Mouse (Mus musculus) neural tube, embryonic 14.5 days (tissue): ENCODE measurements around the gene Gng5. TPM values are rescaled to one million over a fixed set of nuclear protein-coding genes. Genes with fewer than 3 reads are reported as not detected.

Experiments used
- ATAC-seq: fragments of 200-750 bp; cut with Nextera tagmentation; 2 replicates; pipeline ENCODE4 v1.8.0; 2017; ENCODE audit warnings: low read depth, mild to moderate bottlenecking, moderate TSS enrichment, moderate library complexity
- H3K27ac ChIP-seq: fragments of 300-500 bp; sonication (generic); 2 replicates; pipeline ENCODE4 v1.5.1; 2014; ENCODE audit warnings: low read depth, mild to moderate bottlenecking, control low read depth, low read length, moderate library complexity, mixed read lengths
- H3K27me3 ChIP-seq: fragments of 300-500 bp; sonication (generic); 2 replicates; pipeline ENCODE4 v1.6.1; 2014; ENCODE audit warnings: low read length; ENCODE audit not compliant: control insufficient read depth, insufficient read depth
- H3K36me3 ChIP-seq: fragments of 300-500 bp; sonication (generic); 2 replicates; pipeline ENCODE4 v1.6.1; 2014; ENCODE audit warnings: low read length, mixed read lengths; ENCODE audit not compliant: control insufficient read depth, insufficient read depth
- H3K4me1 ChIP-seq: fragments of 300-500 bp; sonication (generic); 2 replicates; pipeline ENCODE4 v1.6.1; 2014; ENCODE audit warnings: low read length; ENCODE audit not compliant: control insufficient read depth, insufficient read depth
- H3K4me2 ChIP-seq: fragments of 300-500 bp; sonication (generic); 2 replicates; pipeline ENCODE4 v1.6.1; 2014; ENCODE audit warnings: mild to moderate bottlenecking, low read depth, low read length, control low read depth
- H3K4me3 ChIP-seq: fragments of 300-500 bp; sonication (generic); 2 replicates; pipeline ENCODE4 v1.5.1; 2014; ENCODE audit warnings: low read depth, low read length, control low read depth, mixed read lengths
- H3K9ac ChIP-seq: fragments of 300-500 bp; sonication (generic); replicated peaks from 2 replicates; pipeline ENCODE4 v1.6.1; 2014; ENCODE audit warnings: low read depth, mild to moderate bottlenecking, control low read depth, low read length, mixed read lengths
- H3K9me3 ChIP-seq: fragments of 300-500 bp; sonication (generic); 2 replicates; pipeline ENCODE4 v1.6.1; 2016; ENCODE audit warnings: low read length; ENCODE audit not compliant: control insufficient read depth
- WGBS: fragments of 180-500 bp; shearing (Covaris S2); extraction: QIAGEN DNeasy Blood & Tissue Kit; methylation state at CpG from one replicate; pipeline ENCODE4 v1.1.7; 2014; 5-methylcytosine and 5-hydroxymethylcytosine counted together
- polyA plus RNA-seq: library from polyadenylated mRNA; unstranded; fragments of >200 nt; fragmentation: Nextera tagmentation; extraction: Ambion mirVana; gene quantifications from 2 replicates; pipeline ENCODE4 v1.2.1, GENCODE M21; 2014

The Gng5 gene
- polyA plus RNA-seq, 1 experiment from 2014 or later: 276 TPM

- Histone ChIP-seq H3K9ac (no peak overlapping the region), H3K27ac (no peak overlapping the region), H3K4me2 (no peak overlapping the region), H3K36me3 (no peaks in the 10 kb centered on the region), H3K9me3 (no peaks in the 10 kb centered on the region), H3K4me3 (no peak overlapping the region), H3K4me1 (no peaks in the 10 kb centered on the region), H3K27me3 (no peaks in the 10 kb centered on the region)
- no peak for ATAC-seq
- 86% methylated on average over 4 of the region's 4 CpGs for WGBS
These were observed 13.1 kb upstream of the Gng5 start for GRCm38 (mm10) chr3:146486464-146486863.

DNA sequence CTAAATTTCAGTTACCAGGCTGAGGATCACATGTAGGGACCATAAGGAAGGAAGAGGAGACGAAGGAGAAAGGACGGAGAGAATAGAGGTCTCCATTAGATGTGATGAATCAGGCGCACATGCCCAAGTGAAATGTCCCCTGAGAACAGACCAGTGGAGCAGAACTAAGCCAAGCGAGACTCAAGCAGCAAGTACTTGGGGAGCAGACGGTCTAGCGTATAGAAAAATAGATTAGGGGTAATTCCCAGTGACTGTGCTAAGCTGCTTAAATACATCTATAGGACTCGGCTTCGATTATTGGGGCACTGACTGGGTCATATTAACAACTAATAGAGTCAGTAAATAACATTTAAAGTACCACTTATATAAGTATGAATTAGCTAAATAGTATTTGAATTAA, 4.7 kb upstream of the Gng5 start:
- Histone ChIP-seq H3K4me3 (no peak overlapping the region), H3K27me3 (no peaks in the 10 kb centered on the region), H3K27ac (no peak overlapping the region), H3K9ac (no peak overlapping the region), H3K36me3 (no peaks in the 10 kb centered on the region), H3K4me1 (no peaks in the 10 kb centered on the region), H3K9me3 (no peaks in the 10 kb centered on the region), H3K4me2 (no peak overlapping the region)
- no peak for ATAC-seq
- WGBS: 64% methylated on average over 8 of the region's 8 CpGs

GRCm38 (mm10) chr3:146498989-146499388, 618 bp upstream of the Gng5 start:
- no peaks in the 10 kb centered on the region for H3K9me3 ChIP-seq
- peaks cover 10% of the 10 kb centered on the region; the same call in 1 of the 2 replicates for H3K4me1 ChIP-seq
- WGBS: 6% methylated on average over 13 of the region's 13 CpGs
- H3K27ac ChIP-seq: peak overlapping the region; percentile 44; the same call in 1 of the 2 replicates
- H3K36me3 ChIP-seq: no peaks in the 10 kb centered on the region; the same call in none of the 2 replicates
- no peaks in the 10 kb centered on the region for H3K27me3 ChIP-seq
- 0 out of 2 replicates have a peak, but pooled peaks have one; percentile 0 for ATAC-seq
- peak overlapping the region; percentile 58 for H3K4me3 ChIP-seq
- peak overlapping the region; percentile 54 for H3K9ac ChIP-seq
- peak overlapping the region; percentile 41 for H3K4me2 ChIP-seq

DNA sequence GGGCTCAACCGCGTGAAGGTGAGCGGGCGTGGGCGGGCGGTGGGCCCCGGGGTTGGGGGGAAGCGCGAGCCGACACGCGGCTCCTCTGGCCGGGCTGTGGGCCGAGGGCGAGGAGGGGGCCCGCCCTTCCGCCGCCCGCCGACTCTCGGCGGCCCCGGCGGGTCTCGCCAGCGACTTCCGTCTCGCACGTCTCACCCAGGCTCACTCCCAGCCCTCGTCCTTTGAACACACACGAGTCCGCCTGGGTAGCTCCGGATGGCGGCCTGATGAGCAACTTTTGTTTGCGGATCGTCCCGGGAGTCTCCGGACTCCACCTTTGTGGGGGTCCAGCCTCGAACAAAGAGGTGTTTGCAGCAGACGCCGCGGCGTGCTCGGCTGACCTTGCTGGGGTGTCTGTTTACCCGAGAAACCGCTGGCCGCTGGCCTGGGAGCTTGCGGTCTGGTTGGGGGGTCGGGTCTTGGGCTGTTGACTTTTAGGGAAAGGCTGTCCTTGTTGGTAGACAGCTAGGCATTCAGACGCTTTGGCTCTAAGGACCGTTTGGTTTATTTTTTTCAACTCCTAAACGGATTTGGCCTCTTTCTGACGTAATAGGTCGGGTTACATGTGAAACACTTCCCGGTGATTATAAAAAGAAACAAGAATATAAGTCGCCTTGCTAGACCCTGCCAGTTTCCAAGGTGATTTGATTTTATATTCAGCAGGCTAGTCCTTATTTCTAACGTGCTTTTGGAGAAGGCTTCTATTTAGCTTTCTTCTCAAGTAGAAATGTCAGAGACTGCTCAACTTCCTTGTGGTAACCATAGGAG, 599 bp downstream of the Gng5 start:
- peaks cover 10% of the 10 kb centered on the region; the same call in 1 of the 2 replicates for H3K4me1 ChIP-seq
- peak overlapping the region; percentile 61; the same call in 1 of the 2 replicates for H3K27ac ChIP-seq
- no peaks in the 10 kb centered on the region for H3K9me3 ChIP-seq
- WGBS: under 1% methylated on average over 55 of the region's 57 CpGs
- no peaks in the 10 kb centered on the region for H3K27me3 ChIP-seq
- peak overlapping the region; percentile 54 for H3K9ac ChIP-seq
- peak overlapping the region; percentile 41 for H3K4me2 ChIP-seq
- peak overlapping the region; percentile 58 for H3K4me3 ChIP-seq
- ATAC-seq: peak; percentile 84
- no peaks in the 10 kb centered on the region; the same call in none of the 2 replicates for H3K36me3 ChIP-seq

- 12% methylated on average over 5 of the region's 5 CpGs for WGBS
- Histone ChIP-seq H3K27ac (no peak overlapping the region), H3K4me1 (peaks cover 10% of the 10 kb centered on the region; the same call in 1 of the 2 replicates), H3K4me3 (peak overlapping the region; percentile 58), H3K4me2 (peak overlapping the region; percentile 41), H3K9me3 (no peaks in the 10 kb centered on the region), H3K9ac (peak overlapping the region; percentile 54; the same call in 1 of the 2 replicates), H3K27me3 (no peaks in the 10 kb centered on the region), H3K36me3 (peaks cover 6% of the 10 kb centered on the region)
- no peak for ATAC-seq
These were observed 1.2 kb downstream of the Gng5 start for GRCm38 (mm10) chr3:146500810-146501201.

GRCm38 (mm10) chr3:146501601-146502123, 2.1 kb downstream of the Gng5 start:
- Histone ChIP-seq H3K4me3 (peak overlapping the region; percentile 58; the same call in 1 of the 2 replicates), H3K27ac (no peak overlapping the region), H3K4me1 (peaks cover 10% of the 10 kb centered on the region; the same call in 1 of the 2 replicates), H3K9me3 (no peaks in the 10 kb centered on the region), H3K4me2 (peak overlapping the region; percentile 41), H3K36me3 (peaks cover 8% of the 10 kb centered on the region), H3K9ac (no peak overlapping the region), H3K27me3 (no peaks in the 10 kb centered on the region)
- no peak for ATAC-seq
- 60% methylated on average over 5 of the region's 5 CpGs for WGBS

DNA sequence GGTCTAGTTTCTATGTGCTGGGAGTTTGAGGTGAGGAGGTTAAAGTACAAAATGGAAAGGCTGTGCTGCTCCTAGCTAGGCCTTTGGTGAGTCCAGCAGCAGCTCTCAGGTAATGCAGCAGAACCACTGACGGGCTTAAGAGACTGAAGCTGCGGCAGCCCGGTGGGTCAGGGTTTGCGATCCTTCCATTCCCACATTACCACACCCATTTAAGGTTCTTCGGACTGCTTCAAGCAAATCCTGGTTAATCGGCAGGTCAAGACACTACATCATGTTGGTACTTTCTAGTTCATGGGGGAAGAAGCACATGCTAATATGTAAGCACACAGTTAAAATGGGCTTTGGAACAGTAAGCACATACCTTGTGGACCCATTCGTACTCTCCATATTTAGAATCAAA, 7.1 kb downstream of the Gng5 start:
- Histone ChIP-seq H3K4me1 (peaks cover 3% of the 10 kb centered on the region; the same call in 1 of the 2 replicates), H3K27ac (no peak overlapping the region), H3K9ac (no peak overlapping the region), H3K36me3 (peaks cover 18% of the 10 kb centered on the region), H3K4me2 (no peak overlapping the region), H3K9me3 (no peaks in the 10 kb centered on the region), H3K27me3 (no peaks in the 10 kb centered on the region), H3K4me3 (no peak overlapping the region)
- WGBS: 96% methylated on average over 7 of the region's 7 CpGs
- ATAC-seq: no peak

DNA sequence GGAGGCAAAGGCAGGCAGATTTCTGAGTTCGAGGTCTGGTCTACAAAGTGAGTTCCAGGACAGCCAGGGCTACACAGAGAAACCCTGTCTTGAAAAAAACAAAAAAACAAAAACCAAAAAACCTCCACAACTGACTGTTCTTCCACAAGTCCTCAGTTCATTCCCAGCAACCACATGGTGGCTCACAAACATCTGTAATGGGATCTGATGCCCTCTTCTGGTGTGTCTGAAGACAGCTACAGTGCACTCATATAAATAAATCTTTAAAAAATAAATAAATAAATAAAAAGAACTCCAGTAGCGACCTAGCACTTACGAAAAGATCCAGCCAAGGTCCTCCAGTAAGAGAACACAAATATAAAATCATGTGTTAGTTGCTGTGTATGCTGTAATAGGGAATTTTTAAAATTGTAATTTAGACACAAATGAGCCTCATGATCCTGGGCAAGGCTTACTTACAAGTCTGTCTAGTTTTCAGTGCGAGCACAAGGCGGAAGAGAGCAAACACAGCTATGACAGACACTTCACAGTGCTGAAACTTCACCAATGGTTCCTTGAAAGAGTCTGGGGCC, 20.7 kb downstream of the Gng5 start:
- no peaks in the 10 kb centered on the region for H3K27me3 ChIP-seq

More for the DNA sequence above, 20.7 kb downstream of the Gng5 start:
- 0 out of 2 replicates have a peak, but pooled peaks cover 7% of the 10 kb centered on the region for H3K36me3 ChIP-seq
- no peaks in the 10 kb centered on the region for H3K9me3 ChIP-seq
- peak overlapping the region; percentile 86 for H3K9ac ChIP-seq
- ATAC-seq: peak; percentile 25
- H3K4me1 ChIP-seq: no peaks in the 10 kb centered on the region
- peak overlapping the region; percentile 97 for H3K27ac ChIP-seq
- 43% methylated on average over 5 of the region's 5 CpGs for WGBS
- peak overlapping the region; percentile 45 for H3K4me2 ChIP-seq
- H3K4me3 ChIP-seq: peak overlapping the region; percentile 78
